Mouse (Mus musculus) intestine, postnatal 0 days (tissue): ENCODE measurements at regions not wholly inside any gene's neighbourhood (a gene's known extent, or its start where the extent isn't known, plus 50 kb on each side); places are given as distances from the start of the nearest gene placed in this dataset.

ENCODE experiments used
- ATAC-seq: fragments of 200-750 bp; cut with Nextera tagmentation; 2 replicates; pipeline ENCODE4 v1.8.0; 2017; ENCODE audit warnings: mild to moderate bottlenecking, moderate TSS enrichment, moderate library complexity
- H3K27ac ChIP-seq: fragments of 300-500 bp; sonication (generic); 2 replicates; pipeline ENCODE4 v1.5.1; 2014; ENCODE audit warnings: mild to moderate bottlenecking, low read depth, low read length, moderate library complexity
- H3K27me3 ChIP-seq: fragments of 300-500 bp; sonication (generic); replicated peaks from 2 replicates; pipeline ENCODE4 v1.6.1; 2014; ENCODE audit warnings: low read length, mixed read lengths; ENCODE audit not compliant: control insufficient read depth, insufficient read depth
- H3K36me3 ChIP-seq: fragments of 300-500 bp; sonication (generic); 2 replicates; pipeline ENCODE4 v1.6.1; 2014; ENCODE audit warnings: mild to moderate bottlenecking, moderate library complexity; ENCODE audit not compliant: control insufficient read depth, insufficient read depth
- H3K4me1 ChIP-seq: fragments of 300-500 bp; sonication (generic); replicated peaks from 2 replicates; pipeline ENCODE4 v1.6.1; 2014; ENCODE audit warnings: antibody characterized with exemption, low read length, mixed read lengths; ENCODE audit not compliant: control insufficient read depth, insufficient read depth
- H3K4me2 ChIP-seq: fragments of 300-500 bp; sonication (generic); replicated peaks from 2 replicates; pipeline ENCODE4 v1.6.1; 2014; ENCODE audit warnings: low read depth, mild to moderate bottlenecking, moderate library complexity
- H3K4me3 ChIP-seq: fragments of 300-500 bp; sonication (generic); 2 replicates; pipeline ENCODE4 v1.5.1; 2014; ENCODE audit warnings: low read depth, low read length
- H3K9ac ChIP-seq: fragments of 300-500 bp; sonication (generic); 2 replicates; pipeline ENCODE4 v1.6.1; 2014; ENCODE audit warnings: mild to moderate bottlenecking, low read depth, low read length
- H3K9me3 ChIP-seq: fragments of 300-500 bp; sonication (generic); 2 replicates; pipeline ENCODE4 v1.6.1; 2016; ENCODE audit warnings: mixed run types; ENCODE audit not compliant: control insufficient read depth
- CTCF ChIP-seq: sonication (generic); IDR thresholded peaks from 2 replicates; pipeline ENCODE4 v1.5.1; 2016; ENCODE audit warnings: low read depth, mild to moderate bottlenecking, control low read depth, antibody characterized with exemption, moderate library complexity
- WGBS: fragments of 180-500 bp; shearing (Covaris S2); extraction: QIAGEN DNeasy Blood & Tissue Kit; methylation state at CpG from one replicate; pipeline ENCODE4 v1.1.7; 2014; 5-methylcytosine and 5-hydroxymethylcytosine counted together

GRCm38 (mm10) chr5:54267905-54268590 is 269.7 kb downstream of the Stim2 start:
- no peak overlapping the region for H3K4me2 ChIP-seq
- no peaks in the 10 kb centered on the region for H3K9me3 ChIP-seq
- no peak overlapping the region for H3K9ac ChIP-seq
- no peaks in the 10 kb centered on the region for H3K4me1 ChIP-seq
- H3K27ac ChIP-seq = no peak overlapping the region
- WGBS = 67% methylated on average over 10 of the region's 10 CpGs
- H3K4me3 ChIP-seq = no peak overlapping the region
- ATAC-seq = no peak
- H3K27me3 ChIP-seq = no peaks in the 10 kb centered on the region
- no peaks in the 10 kb centered on the region for H3K36me3 ChIP-seq
- TF ChIP-seq CTCF = no peak

GRCm38 (mm10) chr5:54279357-54279756 is 281.1 kb downstream of the Stim2 start:
- Histone ChIP-seq H3K27ac (no peak overlapping the region), H3K36me3 (no peaks in the 10 kb centered on the region), H3K27me3 (no peaks in the 10 kb centered on the region), H3K4me2 (no peak overlapping the region), H3K9me3 (no peaks in the 10 kb centered on the region), H3K4me3 (no peak overlapping the region), H3K9ac (no peak overlapping the region), H3K4me1 (no peaks in the 10 kb centered on the region)
- WGBS = 33% methylated on average over 8 of the region's 8 CpGs
- no peak for TF ChIP-seq CTCF
- peak; percentile 66; the same call in 1 of the 2 replicates for ATAC-seq

- no peak overlapping the region for H3K27ac ChIP-seq
- no peak overlapping the region for H3K4me2 ChIP-seq
- H3K36me3 ChIP-seq = no peaks in the 10 kb centered on the region
- H3K9ac ChIP-seq = no peak overlapping the region
- TF ChIP-seq CTCF = peak; percentile 36
- H3K4me3 ChIP-seq = no peak overlapping the region
- WGBS = 53% methylated on average over 4 of the region's 4 CpGs
- no peaks in the 10 kb centered on the region for H3K9me3 ChIP-seq
- H3K27me3 ChIP-seq = no peaks in the 10 kb centered on the region
- ATAC-seq = no peak
- H3K4me1 ChIP-seq = no peaks in the 10 kb centered on the region
Measured at GRCm38 (mm10) chr5:54280670-54281069, 282.4 kb downstream of the Stim2 start.

- no peak overlapping the region for H3K9ac ChIP-seq
- TF ChIP-seq CTCF = no peak
- H3K27me3 ChIP-seq = no peaks in the 10 kb centered on the region
- WGBS = 71% methylated on average over 4 of the region's 4 CpGs
- no peaks in the 10 kb centered on the region for H3K9me3 ChIP-seq
- H3K4me3 ChIP-seq = no peak overlapping the region
- H3K4me2 ChIP-seq = no peak overlapping the region
- no peaks in the 10 kb centered on the region for H3K36me3 ChIP-seq
- no peak overlapping the region for H3K27ac ChIP-seq
- no peaks in the 10 kb centered on the region for H3K4me1 ChIP-seq
- no peak for ATAC-seq
Measured at GRCm38 (mm10) chr5:54281121-54281520, 282.8 kb downstream of the Stim2 start.

- no peak overlapping the region for H3K4me3 ChIP-seq
- ATAC-seq = no peak
- no peaks in the 10 kb centered on the region for H3K36me3 ChIP-seq
- H3K9me3 ChIP-seq = no peaks in the 10 kb centered on the region
- TF ChIP-seq CTCF = no peak
- H3K27ac ChIP-seq = no peak overlapping the region
- H3K27me3 ChIP-seq = no peaks in the 10 kb centered on the region
- WGBS = 39% methylated on average over 12 of the region's 12 CpGs
- no peak overlapping the region for H3K9ac ChIP-seq
- no peak overlapping the region for H3K4me2 ChIP-seq
- no peaks in the 10 kb centered on the region for H3K4me1 ChIP-seq
Measured at GRCm38 (mm10) chr5:54290372-54291080, 292.2 kb downstream of the Stim2 start.

- no peak for ATAC-seq
- H3K4me2 ChIP-seq = no peak overlapping the region
- H3K4me3 ChIP-seq = no peak overlapping the region
- no peaks in the 10 kb centered on the region for H3K9me3 ChIP-seq
- TF ChIP-seq CTCF = no peak
- no peak overlapping the region for H3K27ac ChIP-seq
- no peaks in the 10 kb centered on the region for H3K27me3 ChIP-seq
- H3K4me1 ChIP-seq = no peaks in the 10 kb centered on the region
- 21% methylated on average over 5 of the region's 5 CpGs for WGBS
- no peak overlapping the region for H3K9ac ChIP-seq
- H3K36me3 ChIP-seq = no peaks in the 10 kb centered on the region
Measured at GRCm38 (mm10) chr5:54291940-54292339, 293.6 kb downstream of the Stim2 start.
